ENCODE assay signal across 22 mouse cellular contexts in genomic region chr12:82781414-82781813, GRCm38 (mm10).
DNase-seq lines count a peak whose midpoint lies in the region; ATAC-seq and TF ChIP-seq lines count a peak whose summit lies in the region.
"Had no signal": no experiment of that assay in that cellular context is flagged by ENCODE, and none has a peak within 500 bp of the region (broad histone marks: within the 10 kb centered on the region; RNA-seq: fewer than 3 reads in every experiment).

No protein-coding gene starts in this region.

- H3K4me2 ChIP-seq in heart, embryonic 11.5 days: no peak overlapping the region
- H3K4me2 ChIP-seq in kidney, embryonic 16.5 days (replicated peaks; ENCODE audit: low read depth, low read length): no peak overlapping the region
- no peak overlapping the region for H3K4me2 ChIP-seq in kidney, embryonic 14.5 days (replicated peaks; ENCODE audit: low read depth, low read length)
- H3K4me2 ChIP-seq: embryonic facial prominence, embryonic 12.5 days; forebrain, embryonic 13.5 days; forebrain, embryonic 15.5 days had no signal

- no peaks in the 10 kb centered on the region for H3K4me1 ChIP-seq in heart, embryonic 11.5 days (ENCODE audit: control insufficient read depth, insufficient read depth, low read length)
- H3K4me1 ChIP-seq in kidney, adult 2 months (ENCODE audit: control insufficient read depth, insufficient read depth, low read length): no peaks in the 10 kb centered on the region
- H3K4me1 ChIP-seq in kidney, embryonic 16.5 days (ENCODE audit: insufficient read depth, low read length): no peaks in the 10 kb centered on the region
- H3K4me1 ChIP-seq in kidney, embryonic 14.5 days (ENCODE audit: control insufficient read depth, insufficient read depth, low read length): no peaks in the 10 kb centered on the region
- H3K4me1 ChIP-seq: embryonic facial prominence, embryonic 10.5 days; embryonic facial prominence, embryonic 12.5 days; forebrain, embryonic 13.5 days; forebrain, embryonic 15.5 days had no signal

- H3K9me3 ChIP-seq in heart, embryonic 11.5 days (replicated peaks; ENCODE audit: control insufficient read depth, low read length): no peaks in the 10 kb centered on the region
- no peaks in the 10 kb centered on the region for H3K9me3 ChIP-seq in kidney, embryonic 16.5 days (ENCODE audit: low read length)
- H3K9me3 ChIP-seq in kidney, embryonic 14.5 days (ENCODE audit: control insufficient read depth, low read length): no peaks in the 10 kb centered on the region
- H3K9me3 ChIP-seq: embryonic facial prominence, embryonic 10.5 days; embryonic facial prominence, embryonic 12.5 days; forebrain, embryonic 13.5 days; forebrain, embryonic 15.5 days; G1E had no signal

- TF ChIP-seq POLR2A in kidney, adult 2 months (IDR thresholded peaks at IDR 0.05; ENCODE audit: low read depth, low read length): no peak

- peak; percentile 68 for DNase-seq in heart, adult 11 months
- DNase-seq in kidney, adult 2 months: peak; percentile 17
- peak; percentile 7 to 53 for DNase-seq in kidney, postnatal 25 days
- no peak for DNase-seq in thymus, postnatal 14 days
- DNase-seq: adrenal gland, adult 8-10 months; adrenal gland, postnatal 14 days; adrenal gland, postnatal 36 days; cerebellum, adult 11-12 months; cerebellum, adult 2 months; cerebellum, adult 9-10 months; cerebellum, postnatal 10 days; cerebellum, postnatal 25 days had no signal

- no peak overlapping the region for H3K27ac ChIP-seq in heart, embryonic 11.5 days (ENCODE audit: low read depth, low read length)
- H3K27ac ChIP-seq in kidney, adult 2 months (ENCODE audit: insufficient read depth, low read depth, low read length): no peak overlapping the region
- H3K27ac ChIP-seq in kidney, embryonic 16.5 days (ENCODE audit: low read length): no peak overlapping the region
- no peak overlapping the region for H3K27ac ChIP-seq in kidney, embryonic 14.5 days (ENCODE audit: low read depth, low read length)
- H3K27ac ChIP-seq: embryonic facial prominence, embryonic 10.5 days; embryonic facial prominence, embryonic 12.5 days; forebrain, embryonic 13.5 days; forebrain, embryonic 15.5 days had no signal

- no peak for TF ChIP-seq CTCF in kidney, adult 2 months (conservative IDR thresholded peaks at IDR 0.05; ENCODE audit: insufficient read depth, insufficient read length, low read depth, low read length)

- no peaks in the 10 kb centered on the region for H3K36me3 ChIP-seq in heart, embryonic 11.5 days (ENCODE audit: control insufficient read depth, insufficient read depth, low read length)
- no peaks in the 10 kb centered on the region for H3K36me3 ChIP-seq in kidney, adult 2 months (ENCODE audit: control insufficient read depth, insufficient read depth, low read length)
- H3K36me3 ChIP-seq in kidney, embryonic 16.5 days (ENCODE audit: insufficient read depth, low read length): no peaks in the 10 kb centered on the region
- no peaks in the 10 kb centered on the region for H3K36me3 ChIP-seq in kidney, embryonic 14.5 days (ENCODE audit: control insufficient read depth, insufficient read depth, low read length)
- H3K36me3 ChIP-seq: embryonic facial prominence, embryonic 10.5 days; embryonic facial prominence, embryonic 12.5 days; forebrain, embryonic 15.5 days; G1E had no signal

- no peaks in the 10 kb centered on the region for H3K27me3 ChIP-seq in heart, embryonic 11.5 days (ENCODE audit: control insufficient read depth, insufficient read depth, low read length)
- no peaks in the 10 kb centered on the region for H3K27me3 ChIP-seq in kidney, adult 2 months (replicated peaks; ENCODE audit: control insufficient read depth, insufficient read depth, low read length)
- no peaks in the 10 kb centered on the region for H3K27me3 ChIP-seq in kidney, embryonic 16.5 days (ENCODE audit: insufficient read depth, low read length)
- no peaks in the 10 kb centered on the region for H3K27me3 ChIP-seq in kidney, embryonic 14.5 days (ENCODE audit: control insufficient read depth, insufficient read depth, low read length)
- H3K27me3 ChIP-seq: embryonic facial prominence, embryonic 12.5 days; forebrain, embryonic 13.5 days; forebrain, embryonic 15.5 days; Patski had no signal

- H3K4me3 ChIP-seq in heart, embryonic 11.5 days (ENCODE audit: low read depth, low read length): no peak overlapping the region
- no peak overlapping the region for H3K4me3 ChIP-seq in kidney, adult 2 months (ENCODE audit: insufficient read depth, low read depth, low read length)
- no peak overlapping the region for H3K4me3 ChIP-seq in kidney, embryonic 16.5 days (ENCODE audit: low read length)
- no peak overlapping the region for H3K4me3 ChIP-seq in kidney, embryonic 14.5 days (ENCODE audit: low read length)
- H3K4me3 ChIP-seq: embryonic facial prominence, embryonic 10.5 days; embryonic facial prominence, embryonic 12.5 days; forebrain, embryonic 13.5 days; forebrain, embryonic 15.5 days had no signal

- WGBS in heart, embryonic 11.5 days (ENCODE audit: insufficient replicate concordance): 80% methylated on average over 5 of the region's 5 CpGs
- 51% methylated on average over 5 of the region's 5 CpGs for WGBS in kidney, adult 2 months
- 64% methylated on average over 5 of the region's 5 CpGs for WGBS in kidney, embryonic 16.5 days
- WGBS in kidney, embryonic 14.5 days: 69% methylated on average over 5 of the region's 5 CpGs

- H3K9ac ChIP-seq in heart, embryonic 11.5 days (ENCODE audit: low read depth, low read length): no peak overlapping the region
- no peak overlapping the region for H3K9ac ChIP-seq in kidney, embryonic 16.5 days (replicated peaks; ENCODE audit: low read length)
- no peak overlapping the region for H3K9ac ChIP-seq in kidney, embryonic 14.5 days (ENCODE audit: low read depth, low read length)
- H3K9ac ChIP-seq: embryonic facial prominence, embryonic 12.5 days; forebrain, embryonic 13.5 days; forebrain, embryonic 15.5 days had no signal

- no peak for ATAC-seq in heart, embryonic 11.5 days (replicated peaks; ENCODE audit: insufficient number of reproducible peaks, low FRiP score, low TSS enrichment)
- ATAC-seq in kidney, embryonic 16.5 days (ENCODE audit: low FRiP score, low TSS enrichment): no peak
- ATAC-seq in kidney, embryonic 14.5 days (ENCODE audit: low FRiP score, low TSS enrichment): no peak
- ATAC-seq: activated CD4-positive, CD25-positive, alpha-beta regulatory T cell, adult 4 months; forebrain, embryonic 13.5 days; forebrain, embryonic 15.5 days; Patski had no signal
